Mouse (Mus musculus) testis, adult 2 months (tissue): ENCODE data around the gene Tubb5.

Source experiments
- CTCF ChIP-seq: fragments of 200-500 bp; IDR thresholded peaks from 2 replicates; pipeline ENCODE4 v1.5.1; 2012; ENCODE audit warnings: low read depth, mild to moderate bottlenecking, inconsistent platforms, low read length, moderate library complexity; ENCODE audit not compliant: control insufficient read depth, insufficient read depth, insufficient replicate concordance
- POLR2A ChIP-seq: fragments of 200-500 bp; IDR thresholded peaks from 2 replicates; pipeline ENCODE4 v1.6.1; 2012; ENCODE audit warnings: low read depth, mild to moderate bottlenecking, inconsistent platforms, low read length, moderate library complexity; ENCODE audit not compliant: control insufficient read depth

GRCm38 (mm10) chr17:35835424-35836140 is 2.5 kb downstream of the Tubb5 start:
- no peak for TF ChIP-seq CTCF
- no peak for TF ChIP-seq POLR2A
